Mouse (Mus musculus) ovary, adult 18-20 months (tissue): Measurements from ENCODE around the gene Washc4.
A peak's percentile ranks its signal among the peaks of the same experiment; 100 is the strongest.

ENCODE experiments used
- DNase-seq: peaks from one replicate; pipeline ENCODE4 v3.0.0; 2022; ENCODE audit warnings: low spot score, mixed read lengths

The Washc4 gene

DNA sequence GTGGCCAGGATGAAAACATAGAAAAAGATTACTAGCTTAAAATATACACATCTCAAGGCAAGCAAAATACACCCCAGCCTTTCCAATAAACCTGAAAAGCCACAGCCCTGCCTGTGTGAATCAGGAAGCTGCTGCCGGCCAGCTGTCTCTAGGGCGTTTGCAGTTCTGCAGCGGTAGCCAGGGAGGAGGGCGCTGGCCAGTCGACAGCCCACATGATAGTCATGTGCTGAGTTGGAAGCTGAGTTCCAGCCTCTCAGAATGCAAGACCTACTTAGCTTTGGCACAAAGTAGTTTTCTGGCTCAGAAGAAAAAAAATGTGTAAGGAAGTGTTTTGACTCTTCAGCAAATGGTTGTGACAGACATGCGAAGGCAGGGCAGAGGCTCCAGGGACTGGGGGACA lies 93.7 kb downstream of the Washc4 start:
- peak; percentile 70 for DNase-seq

DNA sequence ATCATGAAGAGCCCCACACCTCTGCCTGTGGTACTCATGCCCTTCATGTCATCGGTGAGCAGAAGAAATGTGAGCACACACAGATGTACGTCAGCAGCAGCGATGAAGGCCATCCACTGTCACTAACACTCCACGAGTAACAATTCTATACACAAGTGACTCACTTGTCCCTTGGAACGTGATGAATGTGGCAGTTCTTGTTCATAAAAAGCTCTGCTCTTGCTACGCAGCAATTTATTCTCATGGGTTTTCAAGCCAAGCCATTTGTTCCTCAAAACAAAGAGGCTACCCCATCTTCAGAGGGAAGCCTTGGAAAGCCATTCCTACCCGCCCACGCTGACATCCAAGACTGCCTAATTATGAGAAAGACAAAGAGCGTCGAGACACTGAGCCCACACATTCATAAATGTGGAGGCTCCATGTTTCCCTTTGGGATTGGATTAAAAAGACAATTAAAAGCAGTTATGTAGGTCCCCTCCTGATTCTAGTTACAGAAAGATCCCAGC lies 96.4 kb downstream of the Washc4 start:
- no peak for DNase-seq

GRCm38 (mm10) chr10:83641641-83642040 lies 98.1 kb downstream of the Washc4 start:
- no peak for DNase-seq

GRCm38 (mm10) chr10:83644167-83644566 lies 100.6 kb downstream of the Washc4 start:
- no peak for DNase-seq

DNA sequence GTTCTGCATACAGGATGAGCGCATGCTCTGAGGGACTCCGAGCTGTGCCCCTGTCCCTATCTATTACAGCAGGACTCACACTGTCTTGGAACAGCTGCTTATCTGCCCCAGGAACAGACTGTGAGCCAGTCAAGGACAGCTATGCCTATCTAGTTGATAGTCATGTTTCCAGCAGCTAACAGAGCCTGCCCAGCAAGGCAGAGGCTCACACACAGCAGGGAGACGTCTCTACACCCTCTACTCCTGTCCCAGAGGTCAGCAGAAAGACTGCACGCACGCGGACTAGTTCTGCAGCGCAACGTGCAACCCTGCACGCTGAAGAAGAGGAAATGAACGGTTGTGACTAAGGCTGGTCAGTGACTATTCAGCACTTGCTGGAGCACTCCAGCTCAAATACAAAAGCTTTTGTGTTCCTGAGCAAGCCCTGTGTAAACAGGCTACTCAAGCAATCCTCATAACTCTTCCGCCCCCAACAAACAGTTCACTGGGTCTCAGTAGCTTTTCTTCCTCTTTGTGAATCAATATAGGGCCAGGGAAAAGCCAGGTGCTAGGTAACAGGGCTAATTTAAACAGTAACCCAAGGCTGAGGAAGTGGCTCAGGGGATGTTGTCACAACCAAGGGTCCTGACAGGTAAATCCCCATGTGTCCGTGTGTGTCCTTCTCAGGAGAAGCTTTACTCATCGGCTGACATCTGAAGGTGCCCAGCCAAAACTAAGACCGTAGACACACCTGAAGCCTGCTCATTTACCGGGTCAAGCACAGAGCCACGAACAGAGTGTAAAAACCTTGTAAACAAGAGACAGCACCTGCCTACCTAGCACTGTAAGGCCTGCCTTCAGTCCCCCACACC lies 101.5 kb downstream of the Washc4 start:
- DNase-seq = peak; percentile 80

DNA sequence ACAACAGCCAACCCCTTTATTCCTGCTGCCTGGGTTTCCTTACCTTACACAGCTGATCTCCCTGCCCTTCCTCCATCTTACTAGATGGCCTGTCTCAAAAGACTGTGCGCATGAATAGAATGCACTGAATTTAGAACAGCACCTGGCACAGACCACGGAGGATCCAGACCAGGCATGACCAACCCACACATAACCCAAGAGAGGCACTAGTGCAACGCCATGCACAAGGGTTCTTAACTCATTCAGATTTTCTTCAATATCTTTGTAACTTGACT lies 102.1 kb downstream of the Washc4 start:
- no peak for DNase-seq
